Mouse (Mus musculus) hematopoietic stem cell, adult 5-6 weeks (primary cell): ENCODE measurements at regions not wholly inside any gene's neighbourhood (a gene's known extent, or its start where the extent isn't known, plus 50 kb on each side); places are given as distances from the start of the nearest gene placed in this dataset.
A peak's percentile ranks its signal among the peaks of the same experiment; 100 is the strongest.

Experiments
- ATAC-seq, 2 experiments: fragments of 125-278 bp in 1 of 2; replicated peaks in 1 of 2; 2 replicates each; pipeline ENCODE4 v1.8.0; 2016 to 2017; ENCODE audit warnings: inconsistent platforms in 2 of 2, mild to moderate bottlenecking in 2 of 2, moderate number of reproducible peaks in 2 of 2, low read depth in 1 of 2, moderate TSS enrichment in 1 of 2; ENCODE audit not compliant: low FRiP score in 2 of 2, poor library complexity in 2 of 2, severe bottlenecking in 2 of 2, insufficient read depth in 1 of 2, low TSS enrichment in 1 of 2

- no peak for ATAC-seq
Measured at GRCm38 (mm10) chr7:136049587-136049930, 333.4 kb upstream of the Mki67 start.

GRCm38 (mm10) chr7:136050116-136050515, 334.0 kb upstream of the Mki67 start:
- ATAC-seq: no peak; a peak in 1 of 4 replicates

GRCm38 (mm10) chr7:136056876-136057484, 340.8 kb upstream of the Mki67 start:
- no peak for ATAC-seq

GRCm38 (mm10) chr7:136058319-136058718, 342.2 kb upstream of the Mki67 start:
- ATAC-seq: no peak

GRCm38 (mm10) chr7:136058751-136059681, 342.9 kb upstream of the Mki67 start:
- ATAC-seq: no peak

GRCm38 (mm10) chr7:136059896-136060295, 343.7 kb upstream of the Mki67 start:
- no peak for ATAC-seq

GRCm38 (mm10) chr7:136060339-136061073, 344.3 kb upstream of the Mki67 start:
- no peak for ATAC-seq

GRCm38 (mm10) chr7:136062658-136063057, 346.5 kb upstream of the Mki67 start:
- ATAC-seq: no peak

GRCm38 (mm10) chr7:136065038-136065678, 349.0 kb upstream of the Mki67 start:
- peak; percentile 11 to 14; a peak in 1 of 4 replicates for ATAC-seq

- ATAC-seq: peak; percentile 86 to 94
Measured at GRCm38 (mm10) chr7:136065679-136066055, 349.5 kb upstream of the Mki67 start.

- ATAC-seq: peak; percentile 46 to 58; a peak in 2 of 4 replicates
Measured at GRCm38 (mm10) chr7:136070881-136071280, 354.7 kb upstream of the Mki67 start.

GRCm38 (mm10) chr7:136071331-136071730, 355.2 kb upstream of the Mki67 start:
- no peak for ATAC-seq

GRCm38 (mm10) chr7:136073265-136073799, 357.2 kb upstream of the Mki67 start:
- ATAC-seq: no peak

GRCm38 (mm10) chr7:136074043-136074442, 357.9 kb upstream of the Mki67 start:
- ATAC-seq: no peak

- no peak for ATAC-seq
Measured at GRCm38 (mm10) chr7:136081534-136082252, 365.5 kb upstream of the Mki67 start.

GRCm38 (mm10) chr7:136082253-136082867, 366.2 kb upstream of the Mki67 start:
- no peak for ATAC-seq
